Mouse (Mus musculus): ENCODE measurements around the gene Msrb1.

DNA sequence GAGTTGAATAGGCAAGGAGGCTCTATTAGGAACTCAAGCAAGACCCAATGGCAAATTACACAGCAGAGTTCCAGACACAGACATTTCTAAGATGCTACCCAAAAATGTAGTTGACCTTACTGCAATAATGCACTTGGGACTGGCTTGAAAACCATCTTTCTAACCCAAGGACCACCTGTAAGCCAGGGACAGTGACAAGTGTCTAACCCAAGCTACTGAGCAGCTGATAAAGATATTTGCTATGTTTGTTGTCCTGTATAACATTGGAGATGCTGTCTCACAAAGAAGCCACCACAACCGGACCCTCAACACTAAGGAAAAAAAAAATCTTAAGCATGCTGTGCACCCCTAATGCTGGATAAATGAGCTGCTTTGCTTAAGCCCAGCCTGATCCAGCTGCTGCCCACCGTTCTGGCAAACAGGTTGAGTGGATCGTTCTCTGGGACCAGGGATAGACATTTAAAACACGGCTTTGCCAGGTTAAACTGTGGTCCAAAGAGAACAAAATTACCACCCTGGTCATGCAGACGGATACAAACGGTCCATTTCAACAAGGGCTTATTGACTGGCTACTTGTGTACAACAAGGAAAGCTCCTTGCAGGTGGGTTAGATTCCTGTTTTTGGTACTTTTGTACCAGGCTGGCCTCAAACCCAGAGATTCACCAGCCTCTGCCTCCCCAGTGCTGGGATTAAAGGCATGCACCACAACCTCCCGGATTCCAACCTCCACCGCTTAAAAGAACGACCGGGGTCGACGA, 13.1 kb upstream of the Msrb1 start:
- TF ChIP-seq HCFC1 (IDR thresholded peaks at IDR 0.05; ENCODE audit: borderline replicate concordance, insufficient read depth, low read length) (no peak), ZC3H11A (IDR thresholded peaks at IDR 0.05; ENCODE audit: borderline replicate concordance, low read depth, low read length) (no peak)
